Mouse (Mus musculus) lung, postnatal 0 days (tissue): ENCODE data around the gene Ppard. TPM values are rescaled to one million over a fixed set of nuclear protein-coding genes. Genes with fewer than 3 reads are reported as not detected.

Experiments
- ATAC-seq: fragments of 200-750 bp; cut with Nextera tagmentation; 2 replicates; pipeline ENCODE4 v1.8.0; 2017; ENCODE audit warnings: moderate library complexity
- DNase-seq: peaks from one replicate; pipeline ENCODE4 v3.0.0-alpha.2; 2016; ENCODE audit warnings: low spot score
- H3K27ac ChIP-seq: fragments of 300-500 bp; sonication (generic); 2 replicates; pipeline ENCODE4 v1.5.1; 2014; ENCODE audit warnings: antibody characterized with exemption, mild to moderate bottlenecking, low read length, mixed read lengths
- H3K27me3 ChIP-seq: fragments of 300-500 bp; sonication (generic); replicated peaks from 2 replicates; pipeline ENCODE4 v1.6.1; 2014; ENCODE audit warnings: low read length, mixed read lengths; ENCODE audit not compliant: insufficient read depth
- H3K36me3 ChIP-seq: fragments of 300-500 bp; sonication (generic); 2 replicates; pipeline ENCODE4 v1.6.1; 2014; ENCODE audit warnings: low read length, mixed read lengths; ENCODE audit not compliant: insufficient read depth
- H3K4me1 ChIP-seq: fragments of 300-500 bp; sonication (generic); 2 replicates; pipeline ENCODE4 v1.6.1; 2014; ENCODE audit warnings: antibody characterized with exemption, low read depth, low read length, mixed read lengths; ENCODE audit not compliant: insufficient read depth
- H3K4me2 ChIP-seq: fragments of 300-500 bp; sonication (generic); replicated peaks from 2 replicates; pipeline ENCODE4 v1.6.1; 2014; ENCODE audit warnings: low read depth, mild to moderate bottlenecking, low read length, moderate library complexity, mixed read lengths
- H3K4me3 ChIP-seq: fragments of 300-500 bp; sonication (generic); 2 replicates; pipeline ENCODE4 v1.5.1; 2014; ENCODE audit warnings: low read depth, low read length
- H3K9ac ChIP-seq: fragments of 300-500 bp; sonication (generic); replicated peaks from 2 replicates; pipeline ENCODE4 v1.6.1; 2014; ENCODE audit warnings: low read depth, mild to moderate bottlenecking
- H3K9me3 ChIP-seq: fragments of 300-500 bp; sonication (generic); 2 replicates; pipeline ENCODE4 v1.6.1; 2016; ENCODE audit warnings: low read length, mixed read lengths
- CTCF ChIP-seq: IDR thresholded peaks from 2 replicates; pipeline ENCODE4 v1.5.1; 2016; ENCODE audit warnings: antibody characterized with exemption, mild to moderate bottlenecking
- EP300 ChIP-seq: IDR thresholded peaks from 2 replicates; pipeline ENCODE4 v1.6.1; 2016; ENCODE audit warnings: antibody characterized with exemption, mild to moderate bottlenecking, control low read depth
- WGBS: fragments of 180-500 bp; shearing (Covaris S2); extraction: QIAGEN DNeasy Blood & Tissue Kit; methylation state at CpG from one replicate; pipeline ENCODE4 v1.1.7; 2014; 5-methylcytosine and 5-hydroxymethylcytosine counted together
- polyA plus RNA-seq: library from polyadenylated mRNA; unstranded; fragments of >200 nt; fragmentation: Nextera tagmentation; extraction: Ambion mirVana; gene quantifications from 2 replicates; pipeline ENCODE4 v1.2.1, GENCODE M21; 2015

Gene Ppard
- polyA plus RNA-seq, 1 experiment from 2014 or later: 2.4 TPM

DNA sequence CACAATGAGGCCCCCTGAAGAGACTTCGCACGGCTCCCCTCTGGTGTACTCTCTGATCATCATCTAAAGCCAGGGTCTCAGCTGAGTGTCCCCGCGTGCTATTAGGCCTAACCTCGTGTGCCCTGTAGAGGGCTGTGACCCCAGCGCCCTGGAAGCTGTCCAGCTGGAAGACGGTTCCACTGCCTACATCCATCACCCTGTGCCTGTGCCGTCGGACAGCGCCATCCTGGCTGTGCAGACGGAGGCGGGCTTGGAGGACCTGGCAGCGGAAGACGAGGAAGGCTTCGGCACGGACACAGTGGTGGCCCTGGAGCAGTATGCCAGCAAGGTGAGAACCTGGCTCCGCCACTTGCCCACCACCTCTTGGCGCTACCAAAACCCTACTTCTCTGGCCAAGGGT lies 34.9 kb upstream of the Ppard start:
- Histone ChIP-seq H3K4me2 (no peak overlapping the region), H3K27me3 (no peaks in the 10 kb centered on the region), H3K36me3 (peaks cover 14% of the 10 kb centered on the region), H3K4me1 (no peaks in the 10 kb centered on the region), H3K27ac (no peak overlapping the region), H3K9me3 (no peaks in the 10 kb centered on the region), H3K9ac (no peak overlapping the region), H3K4me3 (no peak overlapping the region)
- WGBS: 59% methylated on average over 18 of the region's 18 CpGs
- TF ChIP-seq EP300 (no peak), CTCF (no peak)
- no peak for DNase-seq
- ATAC-seq: peak; percentile 28; the same call in 1 of the 2 replicates

DNA sequence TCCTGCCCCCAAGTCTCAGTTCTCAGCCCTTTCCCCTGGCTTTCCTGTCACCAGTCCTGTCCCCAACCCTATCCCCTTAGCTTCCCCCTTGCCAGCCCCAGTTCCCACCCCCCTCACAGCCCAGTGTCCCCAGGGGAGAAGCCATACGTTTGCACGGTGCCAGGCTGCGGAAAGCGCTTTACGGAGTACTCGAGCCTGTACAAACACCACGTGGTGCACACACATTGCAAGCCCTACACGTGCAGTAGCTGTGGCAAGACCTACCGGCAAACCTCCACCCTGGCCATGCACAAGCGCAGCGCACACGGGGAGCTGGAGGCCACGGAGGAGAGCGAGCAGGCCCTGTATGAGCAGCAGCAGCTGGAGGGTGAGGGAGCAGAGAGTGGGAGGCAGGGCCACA lies 30.5 kb upstream of the Ppard start:
- H3K27me3 ChIP-seq: no peaks in the 10 kb centered on the region
- H3K4me2 ChIP-seq: no peak overlapping the region
- H3K4me1 ChIP-seq: no peaks in the 10 kb centered on the region
- no peak for TF ChIP-seq CTCF
- no peak for TF ChIP-seq EP300
- H3K27ac ChIP-seq: no peak overlapping the region
- no peak overlapping the region for H3K9ac ChIP-seq
- DNase-seq (no peak), ATAC-seq (peak; percentile 74)
- WGBS: 54% methylated on average over 14 of the region's 14 CpGs
- H3K9me3 ChIP-seq: no peaks in the 10 kb centered on the region
- no peak overlapping the region for H3K4me3 ChIP-seq
- peaks cover 10% of the 10 kb centered on the region; the same call in 1 of the 2 replicates for H3K36me3 ChIP-seq

DNA sequence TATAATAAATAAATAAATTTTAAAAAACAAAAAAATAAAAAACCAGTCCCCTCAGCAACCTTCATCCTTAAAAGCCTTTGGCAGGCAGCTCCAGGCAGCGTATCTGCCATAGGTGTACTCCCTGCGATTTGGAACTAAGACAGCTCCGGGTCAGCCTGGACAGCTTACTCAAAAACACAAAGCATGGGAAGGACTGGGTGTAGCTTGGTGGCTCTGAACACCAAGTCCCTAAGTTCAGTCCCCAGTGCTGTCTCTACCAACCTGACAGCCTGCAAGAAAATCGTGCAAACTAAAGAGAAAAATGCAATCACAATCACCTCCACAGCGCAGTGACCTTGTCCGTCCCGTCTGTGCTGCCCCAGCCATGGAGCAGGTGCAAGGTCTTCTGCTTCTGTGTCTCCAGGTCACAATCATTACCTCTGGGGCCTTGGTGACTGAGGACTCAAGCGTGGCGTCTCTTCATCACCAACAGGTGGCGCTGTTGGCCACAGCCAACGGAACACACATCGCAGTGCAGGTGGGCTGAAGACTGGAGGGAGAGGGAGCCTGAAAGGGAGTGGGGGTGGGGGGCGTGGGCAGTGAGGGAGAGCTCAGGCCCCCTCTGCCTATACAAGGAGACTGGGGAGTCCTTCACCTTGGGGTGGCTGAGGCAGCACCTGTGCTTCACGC lies 28.3 kb upstream of the Ppard start:
- Histone ChIP-seq H3K27me3 (no peaks in the 10 kb centered on the region), H3K36me3 (peaks cover 10% of the 10 kb centered on the region; the same call in 1 of the 2 replicates), H3K4me3 (no peak overlapping the region), H3K27ac (no peak overlapping the region), H3K4me1 (peaks cover 5% of the 10 kb centered on the region; the same call in 1 of the 2 replicates), H3K9me3 (no peaks in the 10 kb centered on the region), H3K4me2 (no peak overlapping the region), H3K9ac (no peak overlapping the region)
- WGBS: 39% methylated on average over 14 of the region's 14 CpGs
- TF ChIP-seq EP300: no peak
- peak; percentile 92 for TF ChIP-seq CTCF
- peak; percentile 53 for DNase-seq
- ATAC-seq: peak; percentile 28; the same call in 1 of the 2 replicates

DNA sequence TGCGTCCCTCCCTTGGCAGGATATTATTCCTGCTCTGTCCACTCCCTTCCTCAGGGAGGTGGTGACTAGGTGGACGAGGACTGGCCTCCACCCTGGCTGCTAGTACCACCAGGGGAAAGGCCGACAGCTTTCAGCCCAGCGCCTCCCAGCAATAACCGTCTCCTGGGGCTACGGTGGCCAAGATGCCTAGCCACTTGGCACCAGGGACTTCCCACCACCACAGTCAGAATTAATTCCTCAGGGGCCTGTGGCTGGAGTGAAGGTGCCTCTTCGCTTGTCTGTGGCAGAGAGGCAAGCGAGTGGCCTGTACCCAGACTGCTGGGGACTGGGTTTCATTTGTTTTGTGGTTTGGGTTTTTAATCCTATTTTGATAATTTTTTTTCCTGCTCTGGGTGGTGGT lies 27.1 kb upstream of the Ppard start:
- no peak overlapping the region for H3K27ac ChIP-seq
- peaks cover 10% of the 10 kb centered on the region; the same call in 1 of the 2 replicates for H3K36me3 ChIP-seq
- H3K9me3 ChIP-seq: no peaks in the 10 kb centered on the region
- TF ChIP-seq EP300 (no peak), CTCF (no peak)
- H3K4me2 ChIP-seq: no peak overlapping the region
- no peak overlapping the region for H3K9ac ChIP-seq
- peaks cover 5% of the 10 kb centered on the region; the same call in 1 of the 2 replicates for H3K4me1 ChIP-seq
- WGBS: 89% methylated on average over 8 of the region's 8 CpGs
- DNase-seq: no peak
- no peaks in the 10 kb centered on the region for H3K27me3 ChIP-seq
- no peak overlapping the region for H3K4me3 ChIP-seq
- ATAC-seq: no peak

DNA sequence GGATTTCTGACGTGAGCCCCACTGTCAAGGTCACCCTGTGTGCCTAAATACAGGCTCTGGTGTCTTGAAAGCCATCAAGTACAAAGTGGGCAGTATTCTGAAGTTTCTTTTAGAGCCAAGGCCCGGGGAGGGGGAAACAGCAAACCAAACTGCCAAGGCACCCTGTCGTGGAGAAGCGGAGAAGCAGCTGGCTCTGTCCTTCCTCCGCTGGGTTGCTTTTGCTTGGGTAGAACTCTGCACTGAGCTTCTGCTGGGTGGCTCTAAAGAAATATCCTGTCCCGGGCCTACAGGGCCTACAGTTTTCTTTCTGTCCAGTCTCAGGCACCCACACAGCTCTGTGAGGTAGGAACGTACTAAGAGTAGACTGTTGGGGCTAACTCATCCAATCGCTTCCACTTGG lies 25.4 kb upstream of the Ppard start:
- peaks cover 10% of the 10 kb centered on the region; the same call in 1 of the 2 replicates for H3K36me3 ChIP-seq
- H3K4me3 ChIP-seq: no peak overlapping the region
- ATAC-seq: no peak
- H3K4me2 ChIP-seq: no peak overlapping the region
- WGBS: 69% methylated on average over 8 of the region's 8 CpGs
- no peaks in the 10 kb centered on the region for H3K27me3 ChIP-seq
- no peak for TF ChIP-seq EP300
- TF ChIP-seq CTCF: no peak
- H3K4me1 ChIP-seq: peaks cover 5% of the 10 kb centered on the region; the same call in 1 of the 2 replicates
- H3K9me3 ChIP-seq: no peaks in the 10 kb centered on the region
- no peak overlapping the region for H3K27ac ChIP-seq
- H3K9ac ChIP-seq: no peak overlapping the region
- DNase-seq: no peak

DNA sequence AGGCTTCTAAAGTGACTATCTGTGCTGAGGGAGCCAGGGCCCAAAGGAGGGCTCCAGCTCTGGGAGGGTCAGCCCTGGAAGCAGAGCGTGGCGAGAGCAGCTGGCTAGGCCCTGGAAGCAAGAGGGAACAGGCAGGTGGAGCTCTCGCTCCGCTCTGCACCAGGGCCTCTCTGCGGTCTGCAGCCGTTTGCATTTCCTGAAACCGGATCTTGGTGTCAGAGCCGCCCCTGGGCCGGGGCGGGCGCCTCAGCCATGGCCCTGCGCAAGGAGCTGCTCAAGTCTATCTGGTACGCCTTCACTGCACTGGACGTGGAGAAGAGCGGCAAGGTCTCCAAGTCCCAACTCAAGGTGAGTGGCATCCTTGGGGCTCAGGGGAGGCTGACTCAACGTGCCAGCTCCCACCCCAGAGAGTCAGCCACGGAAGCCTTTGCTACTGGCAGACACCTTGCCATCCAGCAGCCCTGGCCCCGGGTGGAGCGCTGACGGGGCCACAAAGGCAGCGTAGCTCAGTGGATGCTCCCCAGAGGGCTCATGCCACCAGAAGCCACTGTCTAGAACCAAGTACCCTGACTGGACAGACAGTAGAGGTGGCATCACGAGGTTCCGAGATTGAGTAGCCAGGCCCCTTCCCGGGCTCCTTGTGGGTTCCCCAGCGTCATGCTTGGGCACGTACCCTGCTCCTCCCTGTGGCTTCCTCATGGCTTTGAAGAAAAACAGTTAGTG lies 24.7 kb upstream of the Ppard start, which contains the start of gene Def6:
Gene Def6, plus strand, starts transcription at position 188 of the 723 bp plus-strand sequence.
- peaks cover 5% of the 10 kb centered on the region; the same call in 1 of the 2 replicates for H3K36me3 ChIP-seq
- 25% methylated on average over 23 of the region's 26 CpGs for WGBS
- DNase-seq (peak; percentile 90), ATAC-seq (peak; percentile 89)
- H3K27ac ChIP-seq: peak within 1 kb of the TSS; percentile 52
- peak within 1 kb of the TSS; percentile 48 for H3K4me2 ChIP-seq
- TF ChIP-seq EP300: no peak
- peak; percentile 76 for TF ChIP-seq CTCF
- no peaks in the 10 kb centered on the region for H3K27me3 ChIP-seq
- no peaks in the 10 kb centered on the region for H3K9me3 ChIP-seq
- peaks cover 5% of the 10 kb centered on the region; the same call in 1 of the 2 replicates for H3K4me1 ChIP-seq
- no peak within 1 kb of the TSS for H3K9ac ChIP-seq
- H3K4me3 ChIP-seq: peak within 1 kb of the TSS; percentile 14; the same call in 1 of the 2 replicates
